Mouse (Mus musculus) heart, embryonic 15.5 days (tissue): ENCODE measurements around the gene Mrps31. TPM values are rescaled to one million over a fixed set of nuclear protein-coding genes. Genes with fewer than 3 reads are reported as not detected.
A peak's percentile ranks its signal among the peaks of the same experiment; 100 is the strongest.

ENCODE experiments used
- ATAC-seq: fragments of 200-750 bp; cut with Nextera tagmentation; replicated peaks from 2 replicates; pipeline ENCODE4 v1.8.0; 2017; ENCODE audit warnings: low read depth, moderate TSS enrichment; ENCODE audit not compliant: insufficient number of reproducible peaks, insufficient read depth, low FRiP score
- H3K27ac ChIP-seq: fragments of 300-500 bp; sonication (generic); 2 replicates; pipeline ENCODE4 v1.5.1; 2015; ENCODE audit warnings: mild to moderate bottlenecking, inconsistent platforms
- H3K27me3 ChIP-seq: fragments of 300-500 bp; sonication (generic); 2 replicates; pipeline ENCODE4 v1.6.1; 2015; ENCODE audit warnings: inconsistent platforms
- H3K36me3 ChIP-seq: fragments of 300-500 bp; sonication (generic); 2 replicates; pipeline ENCODE4 v1.6.1; 2015; ENCODE audit warnings: mild to moderate bottlenecking, inconsistent platforms
- H3K4me1 ChIP-seq: fragments of 300-500 bp; sonication (generic); replicated peaks from 2 replicates; pipeline ENCODE4 v1.6.1; 2015; ENCODE audit warnings: inconsistent platforms
- H3K4me2 ChIP-seq: fragments of 300-500 bp; sonication (generic); 2 replicates; pipeline ENCODE4 v1.6.1; 2015; ENCODE audit warnings: inconsistent platforms, mild to moderate bottlenecking, moderate library complexity
- H3K4me3 ChIP-seq: fragments of 300-500 bp; sonication (generic); 2 replicates; pipeline ENCODE4 v1.5.1; 2015; ENCODE audit warnings: mild to moderate bottlenecking, inconsistent platforms
- H3K9ac ChIP-seq: fragments of 300-500 bp; sonication (generic); 2 replicates; pipeline ENCODE4 v1.6.1; 2015; ENCODE audit warnings: mild to moderate bottlenecking, inconsistent platforms
- H3K9me3 ChIP-seq: fragments of 300-500 bp; sonication (generic); replicated peaks from 2 replicates; pipeline ENCODE4 v1.6.1; 2016; ENCODE audit warnings: inconsistent platforms
- WGBS: fragments of 180-500 bp; shearing (Covaris S2); methylation state at CpG from one replicate; pipeline ENCODE4 v1.1.7; 2015; ENCODE audit warnings: mixed read lengths; 5-methylcytosine and 5-hydroxymethylcytosine counted together
- polyA plus RNA-seq: library from polyadenylated mRNA; unstranded; fragments of >200 nt; fragmentation: Nextera tagmentation; extraction: Ambion mirVana; gene quantifications from 2 replicates; pipeline ENCODE4 v1.2.1, GENCODE M21; 2015

Gene Mrps31
- polyA plus RNA-seq, 1 experiment from 2014 or later, result 54.8 TPM

DNA sequence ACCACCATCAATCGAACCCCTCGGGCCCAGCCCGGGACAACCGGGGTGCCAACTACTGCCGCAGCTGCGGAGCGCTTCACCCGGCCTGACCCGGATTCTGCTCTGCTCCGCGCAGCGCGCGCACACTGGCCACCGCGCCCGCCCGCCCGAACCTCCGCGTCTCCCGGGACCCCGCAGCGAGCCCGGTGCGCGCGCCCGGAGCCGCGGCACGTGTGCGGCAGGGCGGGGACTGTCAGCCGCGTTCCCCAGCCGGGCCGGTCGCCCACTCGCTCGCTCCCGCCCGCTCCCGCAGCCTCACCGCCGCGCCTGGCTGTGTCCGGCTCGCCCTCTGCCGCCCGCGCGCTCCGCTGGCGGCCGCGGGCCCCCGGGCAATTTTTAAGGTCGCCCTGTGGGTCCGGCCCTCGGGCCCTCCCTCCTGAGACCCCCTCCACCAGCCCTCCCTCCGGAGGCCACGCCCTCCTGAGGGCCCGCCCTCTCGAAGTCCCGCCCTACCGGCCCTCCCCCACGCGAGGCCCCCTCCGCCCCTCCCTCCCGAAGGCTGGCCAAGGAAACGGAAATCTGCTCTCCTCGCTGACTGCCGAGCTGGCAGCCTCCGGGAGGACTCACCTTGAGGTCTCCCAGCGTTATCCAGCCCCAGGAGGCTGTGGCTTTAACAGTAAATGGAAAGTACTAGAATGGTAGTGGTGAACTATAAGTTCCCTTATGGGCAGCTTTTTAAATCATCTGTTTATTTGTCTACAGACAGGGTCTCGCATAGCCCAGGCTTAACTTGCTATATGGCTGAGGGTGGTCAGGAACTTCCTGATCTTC lies 12.8 kb upstream of the Mrps31 start, which contains the start of gene Slc25a15:
Gene Slc25a15, minus strand, starts transcription at position 456 of the 810 bp plus-strand sequence.
- Histone ChIP-seq H3K9me3 (no peaks in the 10 kb centered on the region), H3K4me2 (peak within 1 kb of the TSS; percentile 88), H3K27me3 (no peaks in the 10 kb centered on the region), H3K4me1 (peaks cover 10% of the 10 kb centered on the region), H3K4me3 (peak within 1 kb of the TSS; percentile 89), H3K36me3 (no peaks in the 10 kb centered on the region), H3K9ac (peak within 1 kb of the TSS; percentile 77), H3K27ac (peak within 1 kb of the TSS; percentile 85)
- peak; percentile 94 for ATAC-seq
- WGBS, result under 1% methylated on average over 59 of the region's 77 CpGs

DNA sequence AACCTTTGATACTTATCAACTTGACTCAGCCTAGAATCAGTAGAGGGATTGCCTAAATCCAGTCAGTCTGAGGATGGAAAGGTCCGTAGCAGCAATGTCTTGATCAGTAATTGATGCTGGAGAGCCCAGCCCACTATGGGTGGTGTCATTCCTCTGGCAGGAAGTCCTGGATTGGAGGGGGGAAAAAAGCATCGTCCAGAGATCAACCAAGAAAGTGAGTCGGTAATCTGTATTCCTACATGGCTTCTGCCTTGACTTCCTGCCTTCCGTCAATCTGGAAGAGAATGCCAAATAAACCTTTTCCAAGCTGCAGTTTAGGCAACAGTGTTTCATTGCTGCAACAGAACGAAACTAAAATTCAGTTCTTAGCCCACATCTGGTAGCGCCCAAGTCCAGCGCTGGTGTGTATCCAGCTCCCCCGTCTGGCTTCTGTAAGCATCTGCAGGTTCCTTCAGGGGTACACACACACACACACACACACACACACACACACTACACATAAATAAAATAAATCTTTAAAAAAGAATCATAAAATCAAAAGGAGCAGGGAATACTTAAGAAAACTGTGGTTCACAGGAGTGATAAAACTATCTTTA lies 11.8 kb upstream of the Mrps31 start:
- Histone ChIP-seq H3K9me3 (no peaks in the 10 kb centered on the region), H3K27ac (peak overlapping the region; percentile 85), H3K36me3 (no peaks in the 10 kb centered on the region), H3K4me3 (peak overlapping the region; percentile 89), H3K9ac (peak overlapping the region; percentile 77; the same call in 1 of the 2 replicates), H3K4me1 (peaks cover 10% of the 10 kb centered on the region), H3K27me3 (no peaks in the 10 kb centered on the region), H3K4me2 (peak overlapping the region; percentile 88)
- WGBS, result 76% methylated on average over 8 of the region's 8 CpGs
- ATAC-seq, result no peak

- H3K9ac ChIP-seq, result no peak overlapping the region
- H3K4me3 ChIP-seq, result no peak overlapping the region
- no peaks in the 10 kb centered on the region for H3K9me3 ChIP-seq
- ATAC-seq, result no peak
- H3K4me2 ChIP-seq, result no peak overlapping the region
- H3K4me1 ChIP-seq, result peaks cover 10% of the 10 kb centered on the region
- H3K27me3 ChIP-seq, result no peaks in the 10 kb centered on the region
- no peak overlapping the region for H3K27ac ChIP-seq
- H3K36me3 ChIP-seq, result no peaks in the 10 kb centered on the region
- 85% methylated on average over 4 of the region's 4 CpGs for WGBS
These were observed 10.6 kb upstream of the Mrps31 start for GRCm38 (mm10) chr8:22400593-22400992.

DNA sequence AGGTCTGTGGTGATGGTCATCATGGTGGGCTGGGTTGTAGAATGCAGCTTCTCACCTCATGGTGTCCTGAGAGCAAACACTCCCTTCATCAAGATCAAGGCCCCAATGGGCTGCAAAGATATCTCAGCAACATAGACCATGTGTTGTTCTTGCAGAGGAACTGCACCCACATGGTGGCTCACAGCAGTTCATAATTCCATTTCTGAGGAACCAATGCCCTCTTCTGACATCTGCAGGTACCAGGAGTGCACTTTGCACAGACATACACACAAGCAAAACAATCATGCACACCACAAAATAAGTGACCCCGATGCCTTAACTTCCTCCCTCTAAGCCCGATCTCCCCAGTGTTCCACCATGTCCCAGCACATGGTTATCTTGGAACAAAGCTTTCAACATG lies 7.9 kb upstream of the Mrps31 start:
- no peak overlapping the region for H3K9ac ChIP-seq
- no peaks in the 10 kb centered on the region for H3K27me3 ChIP-seq
- peaks cover 3% of the 10 kb centered on the region for H3K4me1 ChIP-seq
- no peak for ATAC-seq
- H3K9me3 ChIP-seq, result no peaks in the 10 kb centered on the region
- H3K36me3 ChIP-seq, result no peaks in the 10 kb centered on the region
- H3K4me2 ChIP-seq, result no peak overlapping the region
- H3K27ac ChIP-seq, result no peak overlapping the region
- no peak overlapping the region for H3K4me3 ChIP-seq
- WGBS, result 82% methylated on average over 2 of the region's 2 CpGs

- Histone ChIP-seq H3K9me3 (no peaks in the 10 kb centered on the region), H3K36me3 (no peaks in the 10 kb centered on the region), H3K4me1 (peaks cover 3% of the 10 kb centered on the region; the same call in 1 of the 2 replicates), H3K4me2 (no peak overlapping the region), H3K27me3 (no peaks in the 10 kb centered on the region), H3K27ac (no peak overlapping the region), H3K9ac (no peak overlapping the region), H3K4me3 (no peak overlapping the region)
- ATAC-seq, result no peak
- 61% methylated on average over 6 of the region's 6 CpGs for WGBS
These were observed 5.4 kb upstream of the Mrps31 start for GRCm38 (mm10) chr8:22405733-22406132.

DNA sequence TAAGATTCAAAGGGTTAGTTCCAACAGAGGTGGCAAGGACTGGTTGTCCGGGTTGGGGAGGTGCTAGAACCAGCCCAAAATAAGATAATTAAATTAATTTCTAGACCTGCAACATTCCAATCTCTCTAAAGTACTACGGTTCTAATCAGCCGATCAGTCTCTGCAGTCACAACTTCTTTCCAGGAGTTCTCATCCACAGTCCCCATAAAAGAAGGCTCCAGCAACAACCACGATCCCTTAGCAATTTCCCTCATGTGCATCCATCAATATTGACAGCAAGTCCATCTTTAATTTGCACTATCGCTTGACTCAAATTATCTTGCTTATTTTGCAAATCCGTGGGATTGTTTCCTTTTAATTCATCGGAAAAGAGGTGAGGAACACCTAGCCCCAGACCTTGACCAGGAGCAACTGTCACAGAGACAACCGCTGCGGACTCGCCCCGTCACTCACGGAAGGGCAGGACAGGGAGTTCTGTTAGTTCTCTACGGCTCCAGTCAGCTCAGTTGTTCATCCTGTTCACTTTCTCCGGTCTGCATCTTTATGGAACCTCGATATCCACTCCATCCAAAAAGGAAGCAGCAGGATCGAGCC lies 376 bp upstream of the Mrps31 start:
- WGBS, result 15% methylated on average over 16 of the region's 16 CpGs
- H3K27me3 ChIP-seq, result no peaks in the 10 kb centered on the region
- no peaks in the 10 kb centered on the region for H3K9me3 ChIP-seq
- peak overlapping the region; percentile 96 for H3K4me3 ChIP-seq
- peak overlapping the region; percentile 93 for H3K9ac ChIP-seq
- no peak for ATAC-seq
- H3K36me3 ChIP-seq, result peaks cover 6% of the 10 kb centered on the region; the same call in 1 of the 2 replicates
- H3K4me1 ChIP-seq, result peaks cover 13% of the 10 kb centered on the region
- H3K27ac ChIP-seq, result peak overlapping the region; percentile 88
- peak overlapping the region; percentile 72 for H3K4me2 ChIP-seq

DNA sequence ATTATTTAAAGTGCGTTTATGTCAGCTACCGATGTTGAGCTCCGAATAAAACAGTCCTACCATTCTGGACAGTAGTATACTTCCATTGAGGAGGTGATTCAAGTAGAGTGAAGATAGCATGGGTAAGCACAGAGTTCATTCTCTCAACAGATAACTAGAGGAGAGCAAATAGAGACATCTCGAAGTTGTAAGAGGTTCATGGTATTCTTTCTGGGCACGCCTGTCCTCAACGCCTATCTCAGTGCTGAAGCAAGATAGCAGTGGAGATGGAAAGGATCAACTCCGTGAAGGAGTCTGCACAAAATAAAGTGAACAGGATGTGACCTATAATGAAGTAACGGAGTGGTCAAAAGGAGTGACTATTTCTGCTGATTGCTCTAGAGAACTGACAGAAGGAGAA lies 810 bp downstream of the Mrps31 start:
- 8% methylated on average over 8 of the region's 8 CpGs for WGBS
- H3K9me3 ChIP-seq, result no peaks in the 10 kb centered on the region
- peak overlapping the region; percentile 96 for H3K4me3 ChIP-seq
- ATAC-seq, result no peak
- peak overlapping the region; percentile 93 for H3K9ac ChIP-seq
- H3K4me2 ChIP-seq, result peak overlapping the region; percentile 72
- peaks cover 13% of the 10 kb centered on the region for H3K4me1 ChIP-seq
- H3K27ac ChIP-seq, result no peak overlapping the region
- no peaks in the 10 kb centered on the region for H3K27me3 ChIP-seq
- H3K36me3 ChIP-seq, result peaks cover 16% of the 10 kb centered on the region

Other genes with a start within 250 kb of the Mrps31 start
- gene Nek3, start 244.9 kb upstream of the Mrps31 start, polyA plus RNA-seq, result 4.3 and 4.5 TPM in 2 replicates
- 30.2 and 31.2 TPM in 2 replicates for gene Ckap2, start 225.5 kb upstream of the Mrps31 start, polyA plus RNA-seq
- gene Vps36, start 218.6 kb upstream of the Mrps31 start, polyA plus RNA-seq, result 20.5 and 21.7 TPM in 2 replicates
- gene Thsd1, start 184.0 kb upstream of the Mrps31 start, polyA plus RNA-seq, result 13.2 and 14.3 TPM in 2 replicates
- not detected in 2 replicates for gene Tpte, start 127.9 kb upstream of the Mrps31 start, polyA plus RNA-seq
- gene Slc25a15, start 12.8 kb upstream of the Mrps31 start, polyA plus RNA-seq, result 9.9 and 11.6 TPM in 2 replicates